Mouse (Mus musculus): ENCODE results near the gene H2-T22. TPM values are rescaled to one million over a fixed set of nuclear protein-coding genes. Genes with fewer than 3 reads are reported as not detected.
A peak's percentile ranks its signal among the peaks of the same experiment; 100 is the strongest.
"Not testable (repeated sequence)": the region's sequence is repeated elsewhere in the genome, so short reads cannot be mapped to it uniquely, and the experiment has no call there.

H2-T22 gene
- polyA plus RNA-seq, 1 experiment from 2014 or later = 6.2 TPM

GRCm38 (mm10) chr17:36058362-36058761 is 15.8 kb upstream of the H2-T22 start, which contains the start of gene Gm11127:
TSS of gene Gm11127 (minus strand) at chr17:36058371.
- not testable (repeated sequence) for H3K27me3 ChIP-seq (replicated peaks; ENCODE audit: control insufficient read depth, insufficient read depth, low read length); ATAC-seq; H3K27ac ChIP-seq (ENCODE audit: low read depth, low read length); H3K36me3 ChIP-seq (ENCODE audit: control insufficient read depth, insufficient read depth, low read length); H3K4me1 ChIP-seq (ENCODE audit: control insufficient read depth, insufficient read depth, low read length); H3K9me3 ChIP-seq (replicated peaks; ENCODE audit: control insufficient read depth, low read length); DNase-seq (ENCODE audit: low spot score); H3K9ac ChIP-seq (ENCODE audit: low read length); H3K4me2 ChIP-seq (ENCODE audit: low read length); H3K4me3 ChIP-seq (ENCODE audit: low read depth, low read length)
- whole genome bisulfite sequencing = 64% methylated on average over 1 of the region's 1 CpGs

GRCm38 (mm10) chr17:36057927-36058326 is 15.4 kb upstream of the H2-T22 start:
- H3K27me3 ChIP-seq (replicated peaks; ENCODE audit: control insufficient read depth, insufficient read depth, low read length); H3K4me2 ChIP-seq (ENCODE audit: low read length); H3K4me3 ChIP-seq (ENCODE audit: low read depth, low read length); DNase-seq (ENCODE audit: low spot score); ATAC-seq; H3K36me3 ChIP-seq (ENCODE audit: control insufficient read depth, insufficient read depth, low read length); H3K9ac ChIP-seq (ENCODE audit: low read length); H3K27ac ChIP-seq (ENCODE audit: low read depth, low read length); H3K4me1 ChIP-seq (ENCODE audit: control insufficient read depth, insufficient read depth, low read length); H3K9me3 ChIP-seq (replicated peaks; ENCODE audit: control insufficient read depth, low read length): not testable (repeated sequence)
- 90% methylated on average over 23 of the region's 25 CpGs for WGBS

DNA sequence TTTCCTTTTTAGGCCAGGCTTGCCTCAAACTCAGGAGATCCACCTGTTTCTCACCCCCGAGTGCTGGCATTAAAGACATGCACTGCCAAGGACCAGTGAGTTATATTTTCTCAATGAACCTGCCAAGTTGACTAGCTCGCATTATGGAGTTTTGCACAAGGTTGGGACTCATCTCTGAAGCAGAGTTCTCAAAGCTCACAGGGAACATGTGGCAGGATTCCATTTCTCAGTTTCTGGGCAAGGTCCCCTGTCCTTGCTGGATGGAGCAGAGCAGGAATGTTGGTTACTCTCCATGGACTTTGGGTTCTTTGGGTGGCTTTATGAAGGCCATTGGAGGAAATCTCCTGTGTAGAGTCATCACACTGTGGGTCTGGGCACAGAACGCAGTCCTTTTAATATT is 739 bp upstream of the H2-T22 start:
- Histone ChIP-seq H3K9me3 (replicated peaks; ENCODE audit: control insufficient read depth, low read length) (no peaks in the 10 kb centered on the region), H3K4me3 (ENCODE audit: low read depth, low read length) (no peak overlapping the region), H3K4me1 (ENCODE audit: control insufficient read depth, insufficient read depth, low read length) (no peaks in the 10 kb centered on the region), H3K27ac (ENCODE audit: low read depth, low read length) (no peak overlapping the region), H3K27me3 (replicated peaks; ENCODE audit: control insufficient read depth, insufficient read depth, low read length) (no peaks in the 10 kb centered on the region), H3K36me3 (ENCODE audit: control insufficient read depth, insufficient read depth, low read length) (no peaks in the 10 kb centered on the region), H3K9ac (ENCODE audit: low read length) (no peak overlapping the region), H3K4me2 (ENCODE audit: low read length) (peak overlapping the region; percentile 62)
- ATAC-seq (no peak), DNase-seq (ENCODE audit: low spot score) (no peak)
- WGBS = 89% methylated on average over 3 of the region's 3 CpGs

- H3K36me3 ChIP-seq (ENCODE audit: control insufficient read depth, insufficient read depth, low read length); DNase-seq (ENCODE audit: low spot score): not testable (repeated sequence)
- peak overlapping the region; percentile 62 for H3K4me2 ChIP-seq (ENCODE audit: low read length)
Observed at GRCm38 (mm10) chr17:36042055-36042454, 492 bp downstream of the H2-T22 start.

GRCm38 (mm10) chr17:36040604-36041003 is 1.9 kb downstream of the H2-T22 start:
- 78% methylated on average over 2 of the region's 2 CpGs for WGBS
- H3K27me3 ChIP-seq (replicated peaks; ENCODE audit: control insufficient read depth, insufficient read depth, low read length); H3K4me1 ChIP-seq (ENCODE audit: control insufficient read depth, insufficient read depth, low read length); H3K4me3 ChIP-seq (ENCODE audit: low read depth, low read length); H3K27ac ChIP-seq (ENCODE audit: low read depth, low read length); ATAC-seq; H3K9ac ChIP-seq (ENCODE audit: low read length); DNase-seq (ENCODE audit: low spot score); H3K9me3 ChIP-seq (replicated peaks; ENCODE audit: control insufficient read depth, low read length); H3K36me3 ChIP-seq (ENCODE audit: control insufficient read depth, insufficient read depth, low read length); H3K4me2 ChIP-seq (ENCODE audit: low read length): not testable (repeated sequence)

More at GRCm38 (mm10) chr17:36042055-36042454, 492 bp downstream of the H2-T22 start:
- under 1% methylated on average over 19 of the region's 19 CpGs for WGBS
- Histone ChIP-seq H3K4me3 (ENCODE audit: low read depth, low read length) (peak overlapping the region; percentile 24), H3K9ac (ENCODE audit: low read length) (peak overlapping the region; percentile 50)
- not testable (repeated sequence) for H3K27me3 ChIP-seq (replicated peaks; ENCODE audit: control insufficient read depth, insufficient read depth, low read length); H3K27ac ChIP-seq (ENCODE audit: low read depth, low read length); H3K9me3 ChIP-seq (replicated peaks; ENCODE audit: control insufficient read depth, low read length); H3K4me1 ChIP-seq (ENCODE audit: control insufficient read depth, insufficient read depth, low read length)
- peak; percentile 69 for ATAC-seq

DNA sequence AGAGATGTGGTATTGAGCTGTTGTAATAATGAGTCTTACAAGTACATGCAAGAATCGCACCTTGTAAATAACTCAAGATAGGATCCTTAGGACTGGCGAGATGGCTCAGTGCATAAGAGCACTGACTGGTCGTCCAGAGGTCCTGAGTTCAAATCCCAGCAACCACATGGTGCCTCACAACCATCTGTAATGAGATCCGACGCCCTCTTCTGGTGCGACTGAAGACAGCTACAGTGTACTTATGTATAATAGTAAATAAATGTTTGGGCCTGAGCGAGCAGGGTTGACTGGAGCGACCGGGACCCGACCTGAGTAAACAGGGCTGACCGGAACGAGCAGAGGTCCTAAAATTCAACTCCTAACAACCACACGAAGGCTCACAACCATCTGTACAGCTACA is 6.4 kb downstream of the H2-T22 start:
- ATAC-seq = not testable (repeated sequence)
- 85% methylated on average over 13 of the region's 13 CpGs for WGBS

DNA sequence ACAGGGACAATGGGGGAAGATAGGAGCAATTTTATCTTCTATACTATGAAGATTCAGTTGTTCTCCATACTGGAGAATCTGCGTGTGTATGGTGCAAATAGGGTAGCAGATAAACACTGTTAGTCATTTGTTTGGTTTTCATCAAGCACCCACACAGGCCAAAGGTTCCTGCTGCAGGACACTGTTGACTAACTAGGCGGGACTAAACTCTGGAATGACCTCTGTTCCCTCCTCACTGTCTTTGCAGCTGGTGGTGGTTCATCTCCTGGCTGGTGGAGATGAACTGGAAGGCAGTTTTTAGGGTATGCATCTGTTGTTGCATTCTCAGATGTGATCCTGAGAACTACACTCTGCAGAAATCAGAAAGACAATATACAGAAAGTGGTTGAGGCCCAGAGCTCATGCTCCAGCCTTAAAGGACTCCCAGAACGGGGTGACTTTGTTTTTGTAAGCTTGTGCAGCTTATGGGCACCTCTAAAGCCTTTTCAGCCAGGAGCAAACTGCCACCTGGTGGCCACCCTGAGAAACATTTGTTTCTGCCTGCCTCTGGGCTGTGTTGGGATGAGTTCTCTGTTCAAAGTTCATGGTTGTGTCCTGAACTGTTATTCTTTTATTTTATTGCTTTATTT is 7.4 kb downstream of the H2-T22 start:
- not testable (repeated sequence) for H3K27ac ChIP-seq (ENCODE audit: low read depth, low read length); H3K4me2 ChIP-seq (ENCODE audit: low read length); H3K4me3 ChIP-seq (ENCODE audit: low read depth, low read length); H3K27me3 ChIP-seq (replicated peaks; ENCODE audit: control insufficient read depth, insufficient read depth, low read length); H3K9ac ChIP-seq (ENCODE audit: low read length); H3K36me3 ChIP-seq (ENCODE audit: control insufficient read depth, insufficient read depth, low read length); H3K4me1 ChIP-seq (ENCODE audit: control insufficient read depth, insufficient read depth, low read length); H3K9me3 ChIP-seq (replicated peaks; ENCODE audit: control insufficient read depth, low read length)
- 44% methylated on average over 3 of the region's 3 CpGs for WGBS
- DNase-seq (ENCODE audit: low spot score) (peak; percentile 52), ATAC-seq (peak; percentile 53; the same call in 1 of the 2 replicates)

More for the DNA sequence above, 6.4 kb downstream of the H2-T22 start:
- not testable (repeated sequence) for H3K4me2 ChIP-seq (ENCODE audit: low read length); H3K27me3 ChIP-seq (replicated peaks; ENCODE audit: control insufficient read depth, insufficient read depth, low read length); DNase-seq (ENCODE audit: low spot score); H3K36me3 ChIP-seq (ENCODE audit: control insufficient read depth, insufficient read depth, low read length); H3K9me3 ChIP-seq (replicated peaks; ENCODE audit: control insufficient read depth, low read length); H3K4me3 ChIP-seq (ENCODE audit: low read depth, low read length); H3K4me1 ChIP-seq (ENCODE audit: control insufficient read depth, insufficient read depth, low read length); H3K9ac ChIP-seq (ENCODE audit: low read length); H3K27ac ChIP-seq (ENCODE audit: low read depth, low read length)

- not testable (repeated sequence) for H3K9ac ChIP-seq (ENCODE audit: low read length); H3K36me3 ChIP-seq (ENCODE audit: control insufficient read depth, insufficient read depth, low read length); DNase-seq (ENCODE audit: low spot score); H3K9me3 ChIP-seq (replicated peaks; ENCODE audit: control insufficient read depth, low read length); H3K4me3 ChIP-seq (ENCODE audit: low read depth, low read length); ATAC-seq; H3K4me1 ChIP-seq (ENCODE audit: control insufficient read depth, insufficient read depth, low read length); H3K27me3 ChIP-seq (replicated peaks; ENCODE audit: control insufficient read depth, insufficient read depth, low read length); H3K27ac ChIP-seq (ENCODE audit: low read depth, low read length); H3K4me2 ChIP-seq (ENCODE audit: low read length)
- 68% methylated on average over 3 of the region's 3 CpGs for WGBS
Observed at GRCm38 (mm10) chr17:36034524-36034923, 8.0 kb downstream of the H2-T22 start.

GRCm38 (mm10) chr17:36032351-36032875 is 10.1 kb downstream of the H2-T22 start, which contains the start of gene H2-T23:
TSS of gene H2-T23 (minus strand) at chr17:36032855.
- not testable (repeated sequence) for H3K4me1 ChIP-seq (ENCODE audit: control insufficient read depth, insufficient read depth, low read length); H3K27ac ChIP-seq (ENCODE audit: low read depth, low read length); H3K36me3 ChIP-seq (ENCODE audit: control insufficient read depth, insufficient read depth, low read length); H3K9me3 ChIP-seq (replicated peaks; ENCODE audit: control insufficient read depth, low read length); H3K27me3 ChIP-seq (replicated peaks; ENCODE audit: control insufficient read depth, insufficient read depth, low read length)
- DNase-seq (ENCODE audit: low spot score) (peak; percentile 31), ATAC-seq (peak; percentile 25)
- peak within 1 kb of the TSS; percentile 38 for H3K4me3 ChIP-seq (ENCODE audit: low read depth, low read length)
- H3K4me2 ChIP-seq (ENCODE audit: low read length) = peak within 1 kb of the TSS; percentile 74
- peak within 1 kb of the TSS; percentile 58 for H3K9ac ChIP-seq (ENCODE audit: low read length)
- under 1% methylated on average over 20 of the region's 25 CpGs for WGBS
